Mouse (Mus musculus) cortical plate, adult 2 months (tissue): ENCODE measurements around the gene Eml2. TPM values are rescaled to one million over a fixed set of nuclear protein-coding genes. Genes with fewer than 3 reads are reported as not detected.
"Not testable (repeated sequence)": the region's sequence is repeated elsewhere in the genome, so short reads cannot be mapped to it uniquely, and the experiment has no call there.

Source experiments
- H3K27ac ChIP-seq: fragments of 200-500 bp; 2 replicates; pipeline ENCODE4 v1.5.1; 2012; ENCODE audit warnings: low read length, control low read depth, inconsistent platforms; ENCODE audit not compliant: insufficient read depth
- H3K4me1 ChIP-seq: fragments of 200-500 bp; 2 replicates; pipeline ENCODE4 v1.6.1; 2011; ENCODE audit warnings: low read length; ENCODE audit not compliant: control insufficient read depth, insufficient read depth
- H3K4me3 ChIP-seq: fragments of 200-500 bp; 2 replicates; pipeline ENCODE4 v1.5.1; 2011; ENCODE audit warnings: mild to moderate bottlenecking, low read length, control low read depth; ENCODE audit not compliant: insufficient read depth
- CTCF ChIP-seq: fragments of 200-500 bp; IDR thresholded peaks from 2 replicates; pipeline ENCODE4 v1.5.1; 2011; ENCODE audit warnings: mild to moderate bottlenecking, control low read depth, low read length; ENCODE audit not compliant: insufficient read depth; ENCODE audit errors: extremely low read depth
- POLR2A ChIP-seq: fragments of 200-500 bp; IDR thresholded peaks from 2 replicates; pipeline ENCODE4 v1.6.1; 2011; ENCODE audit warnings: mild to moderate bottlenecking, low read length, control low read depth; ENCODE audit not compliant: insufficient read depth; ENCODE audit errors: extremely low read depth
- polyA plus RNA-seq: library from polyadenylated mRNA; depleted of rRNA; stranded (reverse); fragments of >200 nt; gene quantifications from 2 replicates; pipeline ENCODE4 v1.2.3, GENCODE M21; 2012

Eml2 gene
- polyA plus RNA-seq, 1 experiment = 156 TPM

GRCm38 (mm10) chr7:19147497-19148045, 28.6 kb upstream of the Eml2 start:
- TF ChIP-seq POLR2A = no peak
- TF ChIP-seq CTCF = no peak
- Histone ChIP-seq H3K4me1 (peaks cover 2% of the 10 kb centered on the region), H3K4me3 (no peak overlapping the region; the same call in 1 of the 2 replicates), H3K27ac (no peak overlapping the region)

GRCm38 (mm10) chr7:19148180-19148874, 27.9 kb upstream of the Eml2 start:
- Histone ChIP-seq H3K4me1 (peaks cover 2% of the 10 kb centered on the region), H3K27ac (peak overlapping the region; percentile 57), H3K4me3 (peak overlapping the region; percentile 76)
- no peak for TF ChIP-seq POLR2A
- no peak for TF ChIP-seq CTCF

- Histone ChIP-seq H3K27ac (peak within 1 kb of the TSS; percentile 59), H3K4me1 (peaks cover 2% of the 10 kb centered on the region), H3K4me3 (peak within 1 kb of the TSS; percentile 76)
- TF ChIP-seq POLR2A (peak; percentile 88), CTCF (no peak)
These were observed 27.2 kb upstream of the Eml2 start, which contains the start of gene Qpctl for GRCm38 (mm10) chr7:19148875-19149541. TSS of gene Qpctl (minus strand) at chr7:19149291.

GRCm38 (mm10) chr7:19149626-19150025, 26.6 kb upstream of the Eml2 start, which contains the start of gene Snrpd2:
TSS of gene Snrpd2 (plus strand) at chr7:19149722.
- H3K4me1 ChIP-seq = peaks cover 2% of the 10 kb centered on the region
- H3K27ac ChIP-seq = peak within 1 kb of the TSS; percentile 59
- TF ChIP-seq CTCF (no peak), POLR2A (peak; percentile 84)
- H3K4me3 ChIP-seq = peak within 1 kb of the TSS; percentile 76

GRCm38 (mm10) chr7:19151121-19151520, 25.1 kb upstream of the Eml2 start:
- H3K4me3 ChIP-seq = peak overlapping the region; percentile 17; the same call in 1 of the 2 replicates
- not testable (repeated sequence) for H3K27ac ChIP-seq, H3K4me1 ChIP-seq

GRCm38 (mm10) chr7:19154796-19155195, 21.4 kb upstream of the Eml2 start:
- Histone ChIP-seq H3K27ac (no peak overlapping the region), H3K4me1 (peaks cover 2% of the 10 kb centered on the region), H3K4me3 (no peak overlapping the region)
- no peak for TF ChIP-seq POLR2A
- TF ChIP-seq CTCF = no peak

GRCm38 (mm10) chr7:19155825-19156475, 20.3 kb upstream of the Eml2 start:
- TF ChIP-seq CTCF = peak; percentile 46
- TF ChIP-seq POLR2A = no peak
- H3K4me1 ChIP-seq = no peaks in the 10 kb centered on the region; the same call in none of the 2 replicates
- H3K27ac ChIP-seq = no peak overlapping the region
- no peak overlapping the region for H3K4me3 ChIP-seq

GRCm38 (mm10) chr7:19157160-19157800, 18.9 kb upstream of the Eml2 start:
- TF ChIP-seq CTCF = peak; percentile 73
- no peak for TF ChIP-seq POLR2A
- no peak overlapping the region for H3K27ac ChIP-seq
- H3K4me3 ChIP-seq = no peak overlapping the region
- H3K4me1 ChIP-seq = no peaks in the 10 kb centered on the region; the same call in none of the 2 replicates

GRCm38 (mm10) chr7:19158601-19159000, 17.6 kb upstream of the Eml2 start:
- Histone ChIP-seq H3K27ac (no peak overlapping the region), H3K4me3 (no peak overlapping the region), H3K4me1 (no peaks in the 10 kb centered on the region; the same call in none of the 2 replicates)
- no peak for TF ChIP-seq CTCF
- TF ChIP-seq POLR2A = no peak
